Mouse (Mus musculus) heart, adult 2 months (tissue): ENCODE measurements around the gene Klk11. TPM values are rescaled to one million over a fixed set of nuclear protein-coding genes. Genes with fewer than 3 reads are reported as not detected.
A peak's percentile ranks its signal among the peaks of the same experiment; 100 is the strongest.

Experiments used
- DNase-seq, 2 experiments: peaks; one replicate each; pipeline ENCODE4 v3.0.0; 2021
- H3K27ac ChIP-seq: fragments of 200-600 bp; 2 replicates; pipeline ENCODE4 v1.8.1; 2022
- H3K27me3 ChIP-seq: fragments of 200-500 bp; 2 replicates; pipeline ENCODE4 v1.6.1; 2012; ENCODE audit warnings: mild to moderate bottlenecking, low read length, inconsistent platforms, mixed read lengths; ENCODE audit not compliant: control insufficient read depth, insufficient read depth
- H3K36me3 ChIP-seq: fragments of 200-500 bp; 2 replicates; pipeline ENCODE4 v1.6.1; 2012; ENCODE audit warnings: low read length, inconsistent platforms; ENCODE audit not compliant: control insufficient read depth, insufficient read depth
- H3K4me1 ChIP-seq: fragments of 200-500 bp; 2 replicates; pipeline ENCODE4 v1.6.1; 2011; ENCODE audit warnings: low read length; ENCODE audit not compliant: control insufficient read depth, insufficient read depth
- H3K4me3 ChIP-seq: fragments of 200-600 bp; 2 replicates; pipeline ENCODE4 v1.8.1; 2022
- H3K79me2 ChIP-seq: fragments of 200-500 bp; replicated peaks from 2 replicates; pipeline ENCODE4 v1.6.1; 2012; ENCODE audit warnings: mild to moderate bottlenecking, inconsistent platforms, low read length, moderate library complexity, mixed read lengths; ENCODE audit not compliant: control insufficient read depth, insufficient read depth
- H3K9ac ChIP-seq: fragments of 200-500 bp; 2 replicates; pipeline ENCODE4 v1.6.1; 2012; ENCODE audit warnings: low read depth, mild to moderate bottlenecking, control low read depth, inconsistent platforms, low read length, mixed read lengths
- CTCF ChIP-seq: fragments of 200-600 bp; IDR thresholded peaks from 2 replicates; pipeline ENCODE4 v1.8.1; 2022; ENCODE audit warnings: antibody characterized with exemption, mild to moderate bottlenecking, moderate library complexity
- EP300 ChIP-seq: fragments of 200-500 bp; IDR thresholded peaks from 2 replicates; pipeline ENCODE4 v1.6.1; 2011; ENCODE audit warnings: low read depth, low read length, control low read depth; ENCODE audit not compliant: insufficient read depth
- POLR2A ChIP-seq: fragments of 200-500 bp; IDR thresholded peaks from 2 replicates; pipeline ENCODE4 v1.6.1; 2011; ENCODE audit warnings: mild to moderate bottlenecking, low read depth, low read length, control low read depth; ENCODE audit not compliant: insufficient read depth
- WGBS: fragments of 180-500 bp; shearing (Covaris S2); methylation state at CpG from one replicate; pipeline ENCODE4 v1.1.7; 2018; 5-methylcytosine and 5-hydroxymethylcytosine counted together
- intact Hi-C: fragments of 180-260 bp; cut with DNase I; formaldehyde crosslinking; loops from one replicate; pipeline ENCODE4 v1.15.1; 2025
- polyA plus RNA-seq: library from polyadenylated mRNA; depleted of rRNA; stranded (reverse); fragments of >200 nt; gene quantifications from 2 replicates; pipeline ENCODE4 v1.2.3, GENCODE M21; 2012
- total RNA-seq, 2 experiments: library from RNA; stranded (reverse); gene quantifications; 2 replicates each; pipeline ENCODE4 v1.2.3; 2021

Klk11 gene
- total and polyA plus RNA-seq, 3 experiments: 0.25 to 0.78 (median 0.44) TPM

DNA sequence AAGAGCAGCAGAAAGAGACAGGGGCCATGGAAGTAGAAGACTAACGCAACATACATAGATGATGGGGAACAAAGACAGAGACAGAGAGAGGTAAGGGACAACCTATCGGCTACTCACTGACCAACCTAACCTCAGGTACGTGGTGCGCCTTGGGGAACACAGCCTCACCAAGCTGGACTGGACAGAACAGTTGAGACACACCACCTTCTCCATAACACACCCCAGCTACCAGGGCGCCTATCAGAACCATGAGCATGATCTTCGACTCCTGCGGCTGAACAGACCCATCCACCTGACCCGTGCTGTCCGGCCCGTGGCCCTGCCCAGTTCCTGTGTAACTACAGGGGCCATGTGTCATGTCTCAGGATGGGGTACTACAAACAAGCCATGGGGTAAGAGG is 3.7 kb upstream of the Klk11 start:
- no peak overlapping the region for H3K4me3 ChIP-seq
- peak in 1 of 2 experiments; percentile 1 for DNase-seq
- H3K27ac ChIP-seq: no peak overlapping the region
- WGBS: 90% methylated on average over 10 of the region's 10 CpGs
- TF ChIP-seq EP300: no peak
- no peak for TF ChIP-seq CTCF
- TF ChIP-seq POLR2A: no peak
- intact Hi-C loops: no loop called here
- H3K4me1 ChIP-seq: no peaks in the 10 kb centered on the region
- H3K79me2 ChIP-seq: no peaks in the 10 kb centered on the region
- H3K36me3 ChIP-seq: no peaks in the 10 kb centered on the region
- no peak overlapping the region for H3K9ac ChIP-seq
- no peaks in the 10 kb centered on the region for H3K27me3 ChIP-seq

DNA sequence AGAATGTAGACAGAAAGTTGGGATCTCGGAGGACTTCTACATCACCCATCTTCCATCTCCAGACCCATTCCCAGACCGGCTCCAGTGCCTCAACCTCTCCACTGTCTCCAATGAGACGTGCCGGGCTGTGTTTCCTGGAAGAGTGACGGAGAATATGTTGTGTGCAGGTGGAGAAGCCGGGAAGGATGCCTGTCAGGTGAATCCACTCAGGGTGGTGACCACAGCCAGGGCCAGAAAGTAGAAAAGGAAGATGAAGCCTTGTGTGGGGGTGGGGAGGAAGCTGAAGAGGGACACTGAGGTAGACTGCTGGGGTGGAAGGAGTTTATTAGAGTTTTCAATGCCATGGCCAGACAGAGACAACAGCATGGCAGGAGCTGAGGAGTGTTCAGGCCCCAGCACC is 2.5 kb upstream of the Klk11 start:
- DNase-seq: peak in 1 of 2 experiments; percentile 0
- H3K27ac ChIP-seq: no peak overlapping the region
- no peaks in the 10 kb centered on the region for H3K79me2 ChIP-seq
- H3K4me3 ChIP-seq: no peak overlapping the region
- no peaks in the 10 kb centered on the region for H3K27me3 ChIP-seq
- no peak overlapping the region for H3K9ac ChIP-seq
- 94% methylated on average over 6 of the region's 6 CpGs for WGBS
- H3K36me3 ChIP-seq: no peaks in the 10 kb centered on the region
- no peaks in the 10 kb centered on the region for H3K4me1 ChIP-seq
- intact Hi-C loops: no loop called here
- no peak for TF ChIP-seq CTCF
- TF ChIP-seq POLR2A: no peak
- no peak for TF ChIP-seq EP300

DNA sequence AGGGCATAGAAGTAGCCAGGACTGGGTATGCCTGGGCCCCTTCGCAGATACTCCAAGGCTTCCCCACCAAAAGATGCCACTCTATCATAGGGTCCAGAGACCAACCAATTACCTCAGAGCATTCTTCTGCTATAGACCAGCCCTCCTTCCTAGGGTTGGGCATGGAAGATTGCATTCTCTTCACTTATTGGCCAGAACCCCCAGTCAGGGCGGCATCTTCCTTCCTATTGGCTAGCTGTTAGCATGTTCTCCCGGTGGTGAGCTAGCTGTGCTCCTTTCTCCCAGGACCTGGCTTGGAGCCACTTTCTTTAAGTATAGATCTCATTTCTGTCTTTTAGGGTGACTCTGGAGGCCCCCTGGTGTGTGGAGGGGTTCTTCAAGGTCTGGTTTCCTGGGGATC is 1.5 kb upstream of the Klk11 start:
- intact Hi-C loops: no loop called here
- Histone ChIP-seq H3K9ac (no peak overlapping the region), H3K36me3 (no peaks in the 10 kb centered on the region), H3K4me1 (no peaks in the 10 kb centered on the region), H3K27ac (no peak overlapping the region), H3K4me3 (no peak overlapping the region), H3K79me2 (no peaks in the 10 kb centered on the region), H3K27me3 (no peaks in the 10 kb centered on the region)
- WGBS: 63% methylated on average over 3 of the region's 3 CpGs
- DNase-seq: peak in 1 of 2 experiments; percentile 0
- TF ChIP-seq CTCF: no peak
- TF ChIP-seq EP300: no peak
- no peak for TF ChIP-seq POLR2A

DNA sequence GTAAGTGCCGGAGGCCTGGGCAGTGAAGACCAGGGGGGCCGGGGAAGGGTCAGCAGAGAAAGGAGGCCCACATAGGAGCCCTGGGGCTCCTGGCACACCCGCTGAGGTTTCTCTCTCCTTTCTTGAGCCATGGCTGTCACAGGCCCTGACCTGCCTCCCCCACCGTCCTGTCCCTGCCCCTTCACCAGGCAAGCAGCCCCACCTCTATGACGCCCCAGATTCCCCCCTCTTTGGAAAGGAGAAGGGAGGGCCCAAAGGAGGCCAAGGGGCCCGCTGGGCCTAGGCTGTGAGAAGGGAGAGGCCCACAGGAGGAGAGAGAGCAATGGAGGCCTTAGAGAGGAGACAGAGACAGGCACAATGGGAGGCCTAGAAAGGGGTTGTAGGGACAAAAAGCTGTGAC is 398 bp downstream of the Klk11 start:
- no peaks in the 10 kb centered on the region for H3K27me3 ChIP-seq
- no peaks in the 10 kb centered on the region for H3K36me3 ChIP-seq
- H3K4me1 ChIP-seq: no peaks in the 10 kb centered on the region
- TF ChIP-seq EP300 (no peak), POLR2A (no peak)
- H3K4me3 ChIP-seq: no peak overlapping the region
- intact Hi-C loops: no loop called here
- peak in 1 of 2 experiments; percentile 1 for DNase-seq
- WGBS: 72% methylated on average over 6 of the region's 6 CpGs
- no peak overlapping the region for H3K9ac ChIP-seq
- no peak overlapping the region for H3K27ac ChIP-seq
- H3K79me2 ChIP-seq: no peaks in the 10 kb centered on the region

DNA sequence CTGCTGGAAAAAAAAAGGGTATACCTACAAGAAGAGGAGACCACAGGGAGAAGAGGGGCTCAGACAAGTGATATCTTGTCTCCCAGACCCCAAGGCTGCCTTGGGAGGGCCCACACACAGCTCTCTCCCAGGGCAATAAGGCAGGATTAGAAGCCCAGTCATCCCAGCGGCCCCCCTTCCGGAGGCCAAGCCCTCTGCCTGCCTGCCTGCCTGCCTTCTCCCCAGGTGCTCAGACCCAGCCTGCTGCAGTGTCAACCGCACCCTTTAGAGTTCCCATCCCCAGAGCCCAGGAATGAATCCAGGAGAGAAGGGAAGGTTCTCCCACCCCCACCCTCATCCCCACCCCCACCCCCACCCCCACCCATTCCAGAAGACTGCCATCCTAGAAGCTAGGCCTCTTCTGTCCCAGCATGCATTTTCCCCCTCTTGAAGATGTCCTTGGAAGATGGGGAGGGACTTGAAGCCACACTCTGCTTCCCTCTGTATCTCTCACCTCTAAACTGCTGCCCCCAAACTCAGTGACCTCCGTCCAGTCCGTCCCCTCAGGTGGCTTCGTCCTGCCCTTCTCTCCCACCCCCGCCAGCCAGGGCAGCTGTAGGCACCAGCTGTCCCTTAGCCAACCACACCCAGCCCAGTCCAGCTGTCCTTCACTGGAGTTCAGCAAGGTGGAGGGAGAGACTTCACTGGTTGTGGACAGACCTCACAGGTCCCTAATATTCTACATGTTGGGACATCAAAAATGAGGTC is 1.1 kb downstream of the Klk11 start:
- 60% methylated on average over 7 of the region's 7 CpGs for WGBS
- Histone ChIP-seq H3K4me1 (0 out of 2 replicates have a peak, but pooled peaks cover 2% of the 10 kb centered on the region), H3K79me2 (no peaks in the 10 kb centered on the region), H3K4me3 (no peak overlapping the region), H3K9ac (no peak overlapping the region), H3K27ac (no peak overlapping the region), H3K27me3 (no peaks in the 10 kb centered on the region), H3K36me3 (no peaks in the 10 kb centered on the region)
- DNase-seq: peak in 1 of 2 experiments; percentile 1
- intact Hi-C loops: no loop called here
- TF ChIP-seq CTCF (no peak), POLR2A (no peak), EP300 (no peak)

DNA sequence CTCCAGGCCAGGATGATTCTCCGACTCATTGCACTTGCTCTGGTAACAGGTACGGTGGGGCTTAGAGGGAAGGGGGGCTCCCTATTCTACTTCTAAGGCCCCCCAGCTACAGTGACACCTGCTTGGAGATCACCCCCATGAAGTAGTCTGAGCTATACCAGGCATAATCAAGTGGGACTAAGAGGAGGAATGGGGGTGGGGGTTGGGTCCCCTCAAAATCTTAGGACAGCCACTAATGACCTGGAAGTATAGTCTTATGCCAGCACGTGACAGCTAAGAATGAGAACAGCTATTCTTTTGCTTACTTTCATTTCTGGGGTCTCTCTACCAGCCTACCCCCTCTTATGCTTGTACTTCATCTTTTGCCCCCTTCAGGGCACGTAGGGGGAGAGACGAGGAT is 2.1 kb downstream of the Klk11 start:
- intact Hi-C loops: no loop called here
- H3K9ac ChIP-seq: no peak overlapping the region
- no peak overlapping the region for H3K4me3 ChIP-seq
- 85% methylated on average over 5 of the region's 5 CpGs for WGBS
- no peaks in the 10 kb centered on the region for H3K79me2 ChIP-seq
- no peaks in the 10 kb centered on the region for H3K27me3 ChIP-seq
- H3K4me1 ChIP-seq: 0 out of 2 replicates have a peak, but pooled peaks cover 2% of the 10 kb centered on the region
- no peak for TF ChIP-seq EP300
- no peak for TF ChIP-seq POLR2A
- no peak for TF ChIP-seq CTCF
- H3K27ac ChIP-seq: no peak overlapping the region
- no peaks in the 10 kb centered on the region for H3K36me3 ChIP-seq
- peak in 1 of 2 experiments; percentile 0 for DNase-seq
